Mouse (Mus musculus): Measurements from ENCODE around the gene Spop.

Gene Spop

GRCm38 (mm10) chr11:95417341-95417740 is 3.5 kb downstream of the Spop start:
- DNase-seq (ENCODE audit: low read depth, low spot score): no peak

- DNase-seq (ENCODE audit: low read depth, low spot score): no peak
Measured at GRCm38 (mm10) chr11:95420880-95421435, 7.1 kb downstream of the Spop start.

GRCm38 (mm10) chr11:95423505-95423904 is 9.6 kb downstream of the Spop start:
- no peak for DNase-seq (ENCODE audit: low read depth, low spot score)

- no peak for DNase-seq (ENCODE audit: low read depth, low spot score)
Measured at GRCm38 (mm10) chr11:95431344-95431743, 17.5 kb downstream of the Spop start.

GRCm38 (mm10) chr11:95432194-95432593 is 18.3 kb downstream of the Spop start:
- no peak for DNase-seq (ENCODE audit: low read depth, low spot score)

GRCm38 (mm10) chr11:95445371-95445770 is 31.5 kb downstream of the Spop start:
- DNase-seq (ENCODE audit: low read depth, low spot score): no peak

GRCm38 (mm10) chr11:95446580-95447305 is 32.9 kb downstream of the Spop start:
- DNase-seq (ENCODE audit: low read depth, low spot score): no peak

GRCm38 (mm10) chr11:95448346-95448745 is 34.5 kb downstream of the Spop start:
- DNase-seq (ENCODE audit: low read depth, low spot score): peak; percentile 44

GRCm38 (mm10) chr11:95455331-95455730 is 41.5 kb downstream of the Spop start:
- no peak for DNase-seq (ENCODE audit: low read depth, low spot score)

- DNase-seq (ENCODE audit: low read depth, low spot score): no peak
Measured at GRCm38 (mm10) chr11:95460872-95461271, 47.0 kb downstream of the Spop start.

GRCm38 (mm10) chr11:95462168-95462567 is 48.3 kb downstream of the Spop start:
- DNase-seq (ENCODE audit: low read depth, low spot score): no peak

- no peak for DNase-seq (ENCODE audit: low read depth, low spot score)
Measured at GRCm38 (mm10) chr11:95467731-95468130, 53.9 kb downstream of the Spop start.

GRCm38 (mm10) chr11:95472942-95473341 is 59.1 kb downstream of the Spop start:
- no peak for DNase-seq (ENCODE audit: low read depth, low spot score)

GRCm38 (mm10) chr11:95473456-95473855 is 59.6 kb downstream of the Spop start:
- no peak for DNase-seq (ENCODE audit: low read depth, low spot score)

- no peak for DNase-seq (ENCODE audit: low read depth, low spot score)
Measured at GRCm38 (mm10) chr11:95476323-95476722, 62.4 kb downstream of the Spop start.

- no peak for DNase-seq (ENCODE audit: low read depth, low spot score)
Measured at GRCm38 (mm10) chr11:95479458-95479857, 65.6 kb downstream of the Spop start.

GRCm38 (mm10) chr11:95480662-95481061 is 66.8 kb downstream of the Spop start:
- no peak for DNase-seq (ENCODE audit: low read depth, low spot score)

GRCm38 (mm10) chr11:95485634-95486033 is 71.8 kb downstream of the Spop start:
- DNase-seq (ENCODE audit: low read depth, low spot score): no peak

GRCm38 (mm10) chr11:95487237-95487636 is 73.4 kb downstream of the Spop start:
- DNase-seq (ENCODE audit: low read depth, low spot score): no peak

- no peak for DNase-seq (ENCODE audit: low read depth, low spot score)
Measured at GRCm38 (mm10) chr11:95490104-95490503, 76.2 kb downstream of the Spop start.

- DNase-seq (ENCODE audit: low read depth, low spot score): no peak
Measured at GRCm38 (mm10) chr11:95492256-95492655, 78.4 kb downstream of the Spop start.

GRCm38 (mm10) chr11:95493010-95493409 is 79.1 kb downstream of the Spop start:
- no peak for DNase-seq (ENCODE audit: low read depth, low spot score)

GRCm38 (mm10) chr11:95493950-95494349 is 80.1 kb downstream of the Spop start:
- no peak for DNase-seq (ENCODE audit: low read depth, low spot score)

All from retina, adult 2 months (tissue).